Mouse (Mus musculus): ENCODE data around the gene Tmem136. TPM values are rescaled to one million over a fixed set of nuclear protein-coding genes. Genes with fewer than 3 reads are reported as not detected.

Gene Tmem136
- polyA plus RNA-seq (2012; ENCODE audit: insufficient read depth, insufficient read length, low replicate concordance, missing spikeins) = not detected in 2 replicates

DNA sequence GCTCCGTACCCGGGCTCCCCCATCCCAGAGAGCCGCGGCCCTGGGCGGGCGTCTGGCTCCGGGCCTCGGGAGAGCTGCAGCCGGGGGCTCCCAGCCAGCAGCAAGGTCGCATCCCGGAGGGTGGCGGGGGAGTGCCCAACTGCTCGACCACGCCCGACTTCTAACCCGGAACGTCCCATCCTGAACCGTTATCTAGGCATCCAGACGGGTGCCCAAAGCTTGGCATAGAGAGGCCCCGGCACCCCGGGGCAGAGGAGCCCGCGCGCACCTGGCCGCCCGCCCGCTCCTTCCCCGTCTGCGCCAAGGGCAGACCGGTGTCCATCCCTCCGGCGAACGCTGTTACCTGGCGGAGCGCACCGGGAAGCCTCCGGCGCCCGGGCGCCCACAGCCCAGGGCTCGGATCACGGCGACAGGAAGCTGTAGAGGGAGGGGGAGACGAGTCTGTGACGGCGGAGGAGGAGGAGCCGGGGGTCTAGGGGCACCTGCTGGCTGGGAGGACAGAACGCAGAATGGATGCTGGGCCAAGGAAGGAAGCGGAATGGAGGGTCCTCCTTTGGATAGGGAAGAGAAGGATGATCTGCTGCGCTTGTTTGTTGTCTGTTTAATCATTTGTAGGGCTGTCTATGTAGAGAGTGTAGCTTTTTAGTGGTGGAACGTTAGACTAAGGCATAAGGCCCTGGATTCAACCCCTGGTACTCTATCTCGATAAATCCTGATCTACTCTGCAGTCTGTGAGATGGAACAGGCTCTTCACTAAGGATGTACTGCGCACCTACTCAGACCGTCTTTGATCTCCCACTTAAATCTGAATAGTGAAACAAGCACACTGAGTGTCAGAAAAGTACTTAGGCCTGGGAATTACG, at the start of gene Tmem136:
Tmem136 (minus strand) TSS at position 437 of the 863 bp plus-strand sequence.
- TF ChIP-seq POLR2A (IDR thresholded peaks at IDR 0.05; ENCODE audit: insufficient read depth, low read depth, low read length) = peak; percentile 79
- no peak for TF ChIP-seq CTCF (IDR thresholded peaks at IDR 0.05; ENCODE audit: insufficient read depth, low read depth, low read length)
- Histone ChIP-seq H3K27ac (ENCODE audit: insufficient read depth, low read depth, low read length) (peak within 1 kb of the TSS; percentile 39), H3K4me3 (ENCODE audit: insufficient read depth, low read depth, low read length) (peak within 1 kb of the TSS; percentile 73), H3K4me1 (ENCODE audit: control insufficient read depth, insufficient read depth, low read length) (peaks cover 4% of the 10 kb centered on the region; the same call in 1 of the 2 replicates)
- 4% methylated on average over 55 of the region's 55 CpGs for WGBS

DNA sequence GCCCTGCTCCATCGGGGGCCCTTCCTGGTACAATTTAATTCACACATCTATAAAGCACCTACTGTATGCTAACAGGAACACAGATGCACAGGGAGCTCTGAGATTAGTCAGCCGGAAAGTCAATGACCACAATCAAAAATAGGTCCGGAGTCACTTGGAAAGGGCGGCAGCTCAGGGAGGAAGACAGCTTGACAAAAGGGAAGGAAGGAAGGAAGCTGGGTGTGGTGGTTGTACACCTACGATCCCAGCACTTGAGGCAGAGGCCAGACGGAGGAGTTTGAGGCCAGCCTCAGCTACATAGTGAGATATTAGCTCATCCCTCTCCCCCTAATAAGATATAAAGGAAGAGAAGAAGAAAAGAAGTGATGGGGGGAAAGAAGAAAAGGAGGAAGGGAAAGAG, 39.6 kb upstream of the Tmem136 start:
- H3K4me1 ChIP-seq (ENCODE audit: control insufficient read depth, insufficient read depth, low read length) = no peaks in the 10 kb centered on the region

DNA sequence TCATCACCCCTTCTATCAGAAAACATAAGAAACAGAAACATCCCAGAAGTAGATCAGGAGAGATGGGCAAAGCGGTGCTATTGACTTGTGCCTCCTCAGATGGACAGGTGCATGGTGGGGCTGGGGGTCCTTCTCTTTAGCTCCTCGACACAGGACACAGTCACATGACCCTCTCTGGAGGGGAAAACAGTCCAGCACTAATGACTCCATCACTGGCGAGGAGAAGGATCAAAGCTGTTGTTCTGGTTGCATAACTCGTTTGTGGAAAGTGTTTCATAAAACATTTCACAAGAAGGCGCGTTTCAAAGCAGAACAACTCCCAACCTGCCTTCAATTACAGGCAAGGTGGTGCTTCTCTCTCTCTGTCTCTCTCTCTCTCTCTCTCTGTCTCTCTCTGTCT, 35.4 kb upstream of the Tmem136 start:
- TF ChIP-seq CTCF (IDR thresholded peaks at IDR 0.05; ENCODE audit: insufficient read depth, low read depth, low read length) (no peak), POLR2A (IDR thresholded peaks at IDR 0.05; ENCODE audit: insufficient read depth, low read depth, low read length) (no peak)
- Histone ChIP-seq H3K4me3 (ENCODE audit: insufficient read depth, low read depth, low read length) (no peak overlapping the region), H3K27ac (ENCODE audit: insufficient read depth, low read depth, low read length) (no peak overlapping the region), H3K4me1 (ENCODE audit: control insufficient read depth, insufficient read depth, low read length) (peaks cover 5% of the 10 kb centered on the region)
- 81% methylated on average over 6 of the region's 6 CpGs for WGBS

More for the DNA sequence above, 39.6 kb upstream of the Tmem136 start:
- H3K4me3 ChIP-seq (ENCODE audit: insufficient read depth, low read depth, low read length) = no peak overlapping the region
- TF ChIP-seq POLR2A (IDR thresholded peaks at IDR 0.05; ENCODE audit: insufficient read depth, low read depth, low read length) (no peak), CTCF (IDR thresholded peaks at IDR 0.05; ENCODE audit: insufficient read depth, low read depth, low read length) (no peak)
- WGBS = 86% methylated on average over 6 of the region's 6 CpGs
- H3K27ac ChIP-seq (ENCODE audit: insufficient read depth, low read depth, low read length) = no peak overlapping the region

DNA sequence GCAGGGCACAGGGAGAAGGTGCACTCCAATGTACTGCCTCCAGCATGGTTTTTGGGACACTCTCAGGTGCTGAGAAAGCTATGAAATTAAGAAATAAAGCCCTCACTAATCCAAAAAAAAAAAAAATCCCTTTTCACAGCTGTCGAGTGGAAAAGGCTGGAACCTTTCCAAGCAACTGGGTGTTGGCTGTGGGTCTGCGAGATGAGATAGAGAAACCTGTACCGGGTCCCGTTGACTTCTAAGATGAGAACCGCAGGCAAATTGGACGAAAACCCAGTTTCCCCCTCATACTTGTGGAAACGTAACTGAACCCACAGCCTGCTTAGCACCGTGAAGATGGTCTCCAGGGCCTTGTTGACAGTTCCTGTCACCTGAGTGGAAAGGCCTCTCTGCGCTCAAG, 34.6 kb upstream of the Tmem136 start:
- no peak for TF ChIP-seq POLR2A (IDR thresholded peaks at IDR 0.05; ENCODE audit: insufficient read depth, low read depth, low read length)
- TF ChIP-seq CTCF (IDR thresholded peaks at IDR 0.05; ENCODE audit: insufficient read depth, low read depth, low read length) = no peak
- peaks cover 5% of the 10 kb centered on the region for H3K4me1 ChIP-seq (ENCODE audit: control insufficient read depth, insufficient read depth, low read length)
- H3K27ac ChIP-seq (ENCODE audit: insufficient read depth, low read depth, low read length) = no peak overlapping the region
- H3K4me3 ChIP-seq (ENCODE audit: insufficient read depth, low read depth, low read length) = no peak overlapping the region
- WGBS = 78% methylated on average over 9 of the region's 9 CpGs

DNA sequence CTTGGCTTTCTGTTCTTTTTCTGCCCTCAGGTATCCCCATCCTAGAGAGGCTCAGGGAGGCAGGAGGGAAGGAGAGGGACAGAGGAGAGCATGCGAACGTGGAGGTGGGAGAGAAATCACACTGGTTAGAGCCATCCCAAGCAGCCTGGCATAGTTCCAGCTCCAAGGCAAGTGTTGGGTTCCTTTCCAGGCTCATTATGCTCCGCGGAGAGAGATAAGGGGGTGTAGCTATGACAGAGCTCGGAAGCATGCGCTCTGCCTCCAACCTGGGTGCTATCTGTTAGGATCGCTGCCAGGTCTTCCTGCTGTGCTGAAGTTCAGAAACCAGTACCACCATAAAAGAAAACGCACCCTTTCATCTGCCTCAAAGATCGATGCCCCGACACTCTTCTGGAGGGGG, 33.7 kb upstream of the Tmem136 start:
- no peak overlapping the region for H3K4me3 ChIP-seq (ENCODE audit: insufficient read depth, low read depth, low read length)
- peaks cover 5% of the 10 kb centered on the region for H3K4me1 ChIP-seq (ENCODE audit: control insufficient read depth, insufficient read depth, low read length)
- no peak for TF ChIP-seq POLR2A (IDR thresholded peaks at IDR 0.05; ENCODE audit: insufficient read depth, low read depth, low read length)
- no peak for TF ChIP-seq CTCF (IDR thresholded peaks at IDR 0.05; ENCODE audit: insufficient read depth, low read depth, low read length)
- no peak overlapping the region for H3K27ac ChIP-seq (ENCODE audit: insufficient read depth, low read depth, low read length)
- 22% methylated on average over 10 of the region's 10 CpGs for WGBS

DNA sequence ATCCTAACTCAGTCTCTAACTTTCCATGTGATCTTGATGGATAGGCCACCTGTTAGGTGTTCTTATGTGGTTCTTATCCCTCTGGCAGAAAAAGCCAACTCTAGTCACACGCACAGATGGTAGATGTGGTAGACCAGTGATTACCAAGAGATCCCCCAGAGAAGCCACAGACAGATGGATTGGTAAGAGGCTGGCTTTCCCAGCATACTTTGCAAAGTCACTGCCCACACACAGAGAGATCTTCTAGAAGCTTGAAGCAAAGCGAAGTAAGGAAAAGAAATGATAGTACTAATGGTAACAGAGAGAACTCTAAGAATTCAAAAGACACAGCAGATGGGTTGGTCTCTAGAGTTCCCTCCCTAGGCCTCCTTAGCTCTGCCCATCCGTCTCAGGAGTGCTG, 33.1 kb upstream of the Tmem136 start:
- Histone ChIP-seq H3K27ac (ENCODE audit: insufficient read depth, low read depth, low read length) (no peak overlapping the region), H3K4me3 (ENCODE audit: insufficient read depth, low read depth, low read length) (no peak overlapping the region), H3K4me1 (ENCODE audit: control insufficient read depth, insufficient read depth, low read length) (peaks cover 8% of the 10 kb centered on the region)
- TF ChIP-seq POLR2A (IDR thresholded peaks at IDR 0.05; ENCODE audit: insufficient read depth, low read depth, low read length) (no peak), CTCF (IDR thresholded peaks at IDR 0.05; ENCODE audit: insufficient read depth, low read depth, low read length) (no peak)
- WGBS = 55% methylated on average over 3 of the region's 3 CpGs

DNA sequence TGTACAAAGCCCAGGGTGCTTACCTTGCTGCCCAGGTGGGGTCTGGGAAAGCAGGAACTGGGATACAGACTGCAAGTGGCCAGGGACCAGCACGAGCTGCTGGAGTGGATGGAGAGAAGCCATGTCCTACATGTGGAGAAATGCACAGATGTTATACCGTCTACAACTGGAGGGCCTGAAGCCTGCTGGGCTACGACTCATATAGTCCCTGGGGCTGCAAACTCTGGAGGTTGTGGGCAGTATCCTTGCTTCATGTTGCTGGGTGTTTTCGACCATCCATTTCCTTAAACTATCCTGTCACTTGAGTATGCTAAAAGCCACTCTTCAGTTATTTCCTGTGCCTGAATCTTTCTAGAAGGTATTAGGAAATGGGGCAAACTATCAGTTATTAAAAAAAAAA, 28.8 kb upstream of the Tmem136 start:
- WGBS = 93% methylated on average over 4 of the region's 4 CpGs
- no peak overlapping the region for H3K4me3 ChIP-seq (ENCODE audit: insufficient read depth, low read depth, low read length)
- TF ChIP-seq POLR2A (IDR thresholded peaks at IDR 0.05; ENCODE audit: insufficient read depth, low read depth, low read length) (no peak), CTCF (IDR thresholded peaks at IDR 0.05; ENCODE audit: insufficient read depth, low read depth, low read length) (no peak)
- peaks cover 6% of the 10 kb centered on the region for H3K4me1 ChIP-seq (ENCODE audit: control insufficient read depth, insufficient read depth, low read length)
- H3K27ac ChIP-seq (ENCODE audit: insufficient read depth, low read depth, low read length) = no peak overlapping the region

DNA sequence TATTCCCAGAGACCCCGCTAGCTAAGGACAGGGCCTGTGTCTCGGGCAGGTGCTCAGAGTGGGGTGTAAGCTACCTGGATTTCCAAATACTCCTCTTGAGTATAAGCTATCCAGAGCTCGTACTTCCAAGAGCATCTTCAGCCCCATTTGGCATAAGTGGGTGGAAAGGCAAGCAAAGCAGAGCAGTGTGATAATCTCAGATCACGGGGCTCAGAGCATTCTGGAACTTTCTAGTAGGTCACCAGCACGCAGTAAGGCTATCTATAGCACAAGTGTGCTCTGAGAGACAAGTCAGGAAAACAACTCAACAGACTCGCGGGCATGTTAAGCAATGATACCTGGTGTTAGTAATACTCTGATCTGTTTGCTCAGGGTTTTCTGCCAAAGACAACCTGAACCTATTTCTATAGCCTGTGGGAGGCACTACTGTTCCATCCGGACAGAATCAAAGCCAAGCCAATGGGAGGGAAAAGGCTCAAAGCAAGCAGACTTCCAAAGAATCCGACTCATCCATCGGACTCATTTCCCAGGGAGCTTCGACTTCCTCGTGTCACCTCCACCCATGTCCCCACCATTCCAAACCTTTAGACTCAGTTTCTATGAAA, 27.9 kb upstream of the Tmem136 start:
- Histone ChIP-seq H3K4me1 (ENCODE audit: control insufficient read depth, insufficient read depth, low read length) (0 out of 2 replicates have a peak, but pooled peaks cover 3% of the 10 kb centered on the region), H3K27ac (ENCODE audit: insufficient read depth, low read depth, low read length) (no peak overlapping the region), H3K4me3 (ENCODE audit: insufficient read depth, low read depth, low read length) (no peak overlapping the region)
- 58% methylated on average over 12 of the region's 12 CpGs for WGBS
- no peak for TF ChIP-seq CTCF (IDR thresholded peaks at IDR 0.05; ENCODE audit: insufficient read depth, low read depth, low read length)
- no peak for TF ChIP-seq POLR2A (IDR thresholded peaks at IDR 0.05; ENCODE audit: insufficient read depth, low read depth, low read length)

DNA sequence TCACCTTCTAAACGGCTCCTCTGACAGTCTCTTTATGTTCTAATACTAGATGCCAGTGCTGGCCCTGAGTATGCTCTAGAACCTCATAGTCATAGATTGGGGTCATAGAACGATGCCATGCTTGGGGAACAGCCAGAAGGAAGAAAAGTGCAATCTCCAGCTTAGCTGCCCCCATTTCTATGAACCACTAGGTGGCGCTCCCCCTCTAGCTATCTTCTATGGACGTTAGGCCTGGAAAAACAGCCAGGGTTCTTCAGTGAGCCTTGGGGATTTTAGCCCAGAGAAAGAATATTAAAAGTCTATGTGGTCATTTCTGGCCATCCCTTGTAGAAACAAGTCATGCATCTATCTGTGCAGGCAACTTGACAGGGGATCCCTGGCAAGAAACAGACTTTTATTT, 25.5 kb upstream of the Tmem136 start:
- Histone ChIP-seq H3K4me3 (ENCODE audit: insufficient read depth, low read depth, low read length) (no peak overlapping the region), H3K27ac (ENCODE audit: insufficient read depth, low read depth, low read length) (no peak overlapping the region), H3K4me1 (ENCODE audit: control insufficient read depth, insufficient read depth, low read length) (0 out of 2 replicates have a peak, but pooled peaks cover 3% of the 10 kb centered on the region)
- 4% methylated on average over 4 of the region's 4 CpGs for WGBS
- TF ChIP-seq POLR2A (IDR thresholded peaks at IDR 0.05; ENCODE audit: insufficient read depth, low read depth, low read length) (no peak), CTCF (IDR thresholded peaks at IDR 0.05; ENCODE audit: insufficient read depth, low read depth, low read length) (no peak)
